Mouse (Mus musculus) heart, embryonic 15.5 days (tissue): ENCODE results near the gene Frmd8. TPM values are rescaled to one million over a fixed set of nuclear protein-coding genes. Genes with fewer than 3 reads are reported as not detected.

Experiments
- ATAC-seq: fragments of 200-750 bp; cut with Nextera tagmentation; replicated peaks from 2 replicates; pipeline ENCODE4 v1.8.0; 2017; ENCODE audit warnings: low read depth, moderate TSS enrichment; ENCODE audit not compliant: insufficient number of reproducible peaks, insufficient read depth, low FRiP score
- H3K27ac ChIP-seq: fragments of 300-500 bp; sonication (generic); 2 replicates; pipeline ENCODE4 v1.5.1; 2015; ENCODE audit warnings: mild to moderate bottlenecking, inconsistent platforms
- H3K27me3 ChIP-seq: fragments of 300-500 bp; sonication (generic); 2 replicates; pipeline ENCODE4 v1.6.1; 2015; ENCODE audit warnings: inconsistent platforms
- H3K36me3 ChIP-seq: fragments of 300-500 bp; sonication (generic); 2 replicates; pipeline ENCODE4 v1.6.1; 2015; ENCODE audit warnings: mild to moderate bottlenecking, inconsistent platforms
- H3K4me1 ChIP-seq: fragments of 300-500 bp; sonication (generic); replicated peaks from 2 replicates; pipeline ENCODE4 v1.6.1; 2015; ENCODE audit warnings: inconsistent platforms
- H3K4me2 ChIP-seq: fragments of 300-500 bp; sonication (generic); 2 replicates; pipeline ENCODE4 v1.6.1; 2015; ENCODE audit warnings: inconsistent platforms, mild to moderate bottlenecking, moderate library complexity
- H3K4me3 ChIP-seq: fragments of 300-500 bp; sonication (generic); 2 replicates; pipeline ENCODE4 v1.5.1; 2015; ENCODE audit warnings: mild to moderate bottlenecking, inconsistent platforms
- H3K9ac ChIP-seq: fragments of 300-500 bp; sonication (generic); 2 replicates; pipeline ENCODE4 v1.6.1; 2015; ENCODE audit warnings: mild to moderate bottlenecking, inconsistent platforms
- H3K9me3 ChIP-seq: fragments of 300-500 bp; sonication (generic); replicated peaks from 2 replicates; pipeline ENCODE4 v1.6.1; 2016; ENCODE audit warnings: inconsistent platforms
- WGBS: fragments of 180-500 bp; shearing (Covaris S2); methylation state at CpG from one replicate; pipeline ENCODE4 v1.1.7; 2015; ENCODE audit warnings: mixed read lengths; 5-methylcytosine and 5-hydroxymethylcytosine counted together
- polyA plus RNA-seq: library from polyadenylated mRNA; unstranded; fragments of >200 nt; fragmentation: Nextera tagmentation; extraction: Ambion mirVana; gene quantifications from 2 replicates; pipeline ENCODE4 v1.2.1, GENCODE M21; 2015

The Frmd8 gene
- polyA plus RNA-seq, 1 experiment from 2014 or later = 25.1 TPM

DNA sequence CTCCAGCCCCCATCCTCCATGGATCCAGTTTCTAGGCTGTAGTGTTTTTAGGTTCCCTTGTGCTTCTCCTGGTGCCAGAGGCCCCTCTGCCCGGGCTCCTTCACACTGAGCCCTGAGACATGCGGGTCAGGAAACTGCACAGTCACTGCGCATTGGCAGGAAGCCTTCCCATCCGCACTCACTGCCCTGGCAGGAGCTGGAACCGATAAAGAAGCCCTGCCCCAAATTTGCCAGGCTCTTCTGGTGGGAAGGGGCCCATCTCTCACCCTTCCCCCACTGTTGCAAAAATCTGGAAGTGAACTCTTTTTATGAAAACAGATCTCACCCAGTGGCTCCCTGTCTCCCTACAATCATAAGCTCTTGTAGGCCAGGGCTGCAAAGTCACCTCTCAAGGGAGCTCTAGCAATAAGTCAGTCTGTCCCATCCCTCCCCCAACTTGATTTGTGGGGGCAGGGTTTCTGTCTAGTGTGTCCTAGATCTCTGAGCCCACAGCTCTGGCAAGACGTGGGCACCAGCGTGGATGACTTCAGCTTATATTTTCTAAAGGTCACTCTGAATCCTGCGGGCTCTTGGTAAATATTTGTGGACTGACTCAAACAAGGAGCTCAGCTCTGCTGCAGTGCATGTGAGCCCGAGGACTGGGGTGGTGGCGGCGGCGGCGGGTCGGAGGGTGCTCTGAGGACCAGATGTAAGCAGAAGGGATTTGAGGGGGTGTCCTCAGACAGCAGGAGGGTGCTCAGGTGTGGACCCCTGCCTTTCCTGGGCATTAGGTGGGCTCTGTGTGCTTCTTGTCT, 26.8 kb downstream of the Frmd8 start:
- Histone ChIP-seq H3K4me3 (peak overlapping the region; percentile 12), H3K36me3 (peaks cover 5% of the 10 kb centered on the region; the same call in 1 of the 2 replicates), H3K4me2 (peak overlapping the region; percentile 58), H3K4me1 (peaks cover 86% of the 10 kb centered on the region), H3K9me3 (no peaks in the 10 kb centered on the region), H3K27me3 (no peaks in the 10 kb centered on the region), H3K27ac (peak overlapping the region; percentile 98), H3K9ac (peak overlapping the region; percentile 54)
- ATAC-seq = no peak
- WGBS = 33% methylated on average over 14 of the region's 14 CpGs

DNA sequence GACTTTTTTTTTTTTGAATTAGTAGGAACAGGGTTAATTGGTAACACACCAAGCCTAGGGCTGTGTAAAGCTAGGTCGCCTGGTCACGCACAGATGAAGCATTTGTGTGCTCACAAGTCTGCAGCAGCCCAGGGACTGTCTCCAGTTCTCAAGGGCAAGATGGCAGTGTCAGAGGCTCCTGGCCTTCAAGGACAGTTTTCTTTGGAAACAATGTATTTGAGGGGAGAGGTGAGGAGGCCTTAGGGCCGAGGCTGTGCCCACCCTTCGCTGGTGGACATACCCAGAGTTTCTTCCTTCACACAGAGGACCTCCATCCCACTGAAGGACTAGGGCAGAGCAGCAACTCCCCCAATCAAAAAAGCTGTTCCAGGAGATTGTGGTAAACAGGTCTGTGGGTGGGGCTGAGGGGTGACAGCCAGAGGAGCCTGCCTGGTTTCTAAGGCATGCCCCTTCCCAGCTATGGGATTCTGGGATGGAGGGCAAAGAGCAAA, 27.7 kb downstream of the Frmd8 start:
- peak overlapping the region; percentile 98 for H3K27ac ChIP-seq
- peak overlapping the region; percentile 54 for H3K9ac ChIP-seq
- peaks cover 4% of the 10 kb centered on the region; the same call in 1 of the 2 replicates for H3K36me3 ChIP-seq
- H3K27me3 ChIP-seq = no peaks in the 10 kb centered on the region
- 53% methylated on average over 4 of the region's 4 CpGs for WGBS
- no peak for ATAC-seq
- no peaks in the 10 kb centered on the region for H3K9me3 ChIP-seq
- H3K4me2 ChIP-seq = peak overlapping the region; percentile 58
- H3K4me1 ChIP-seq = peaks cover 90% of the 10 kb centered on the region
- peak overlapping the region; percentile 38 for H3K4me3 ChIP-seq

DNA sequence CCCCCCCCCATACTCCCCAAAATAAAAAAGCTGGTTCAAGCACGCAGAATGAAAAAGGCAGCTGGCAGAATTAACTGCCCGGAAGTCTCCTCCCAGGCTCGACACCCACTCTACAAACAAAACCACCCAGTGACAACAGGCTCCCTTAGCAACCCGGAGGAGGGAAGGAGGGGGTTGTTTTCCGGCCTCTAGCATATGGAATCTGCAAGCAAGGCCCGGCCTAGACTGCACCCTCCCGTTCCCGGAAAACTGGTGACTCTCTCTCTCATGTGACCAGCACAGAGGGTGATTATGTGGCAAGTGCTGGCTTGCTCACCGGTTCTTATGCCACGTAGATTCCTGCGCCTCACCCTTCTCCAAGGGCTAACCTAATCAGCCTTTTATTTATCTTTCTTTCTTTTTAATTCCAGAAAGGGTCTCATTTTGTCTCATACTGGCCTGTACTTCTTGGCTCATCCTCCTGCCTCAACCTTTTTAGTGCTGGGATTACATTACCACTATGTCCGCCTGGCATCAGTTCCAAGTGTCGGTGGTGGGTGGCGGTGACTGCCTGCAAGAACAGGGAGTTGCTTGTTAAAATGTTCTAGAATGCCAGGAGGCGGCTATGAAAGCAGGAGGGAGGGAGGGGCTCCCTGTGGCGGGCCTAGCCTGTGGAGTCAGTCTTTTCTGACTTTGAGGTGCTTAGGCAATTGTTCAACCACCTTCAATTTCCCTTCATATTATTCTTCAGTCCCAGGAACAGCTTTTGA, 28.3 kb downstream of the Frmd8 start:
- WGBS = 4% methylated on average over 16 of the region's 16 CpGs
- Histone ChIP-seq H3K27ac (peak overlapping the region; percentile 98), H3K4me3 (peak overlapping the region; percentile 38), H3K9ac (peak overlapping the region; percentile 54), H3K9me3 (no peaks in the 10 kb centered on the region), H3K36me3 (no peaks in the 10 kb centered on the region), H3K4me2 (peak overlapping the region; percentile 58), H3K4me1 (peaks cover 90% of the 10 kb centered on the region), H3K27me3 (no peaks in the 10 kb centered on the region)
- peak; percentile 80 for ATAC-seq

GRCm38 (mm10) chr19:5846154-5846553, 28.9 kb downstream of the Frmd8 start:
- Histone ChIP-seq H3K4me3 (peak overlapping the region; percentile 38), H3K27me3 (no peaks in the 10 kb centered on the region), H3K4me1 (peaks cover 90% of the 10 kb centered on the region), H3K36me3 (no peaks in the 10 kb centered on the region), H3K4me2 (peak overlapping the region; percentile 58), H3K9ac (peak overlapping the region; percentile 54), H3K27ac (peak overlapping the region; percentile 98), H3K9me3 (no peaks in the 10 kb centered on the region)
- WGBS = under 1% methylated on average over 7 of the region's 7 CpGs
- peak; percentile 6 for ATAC-seq

DNA sequence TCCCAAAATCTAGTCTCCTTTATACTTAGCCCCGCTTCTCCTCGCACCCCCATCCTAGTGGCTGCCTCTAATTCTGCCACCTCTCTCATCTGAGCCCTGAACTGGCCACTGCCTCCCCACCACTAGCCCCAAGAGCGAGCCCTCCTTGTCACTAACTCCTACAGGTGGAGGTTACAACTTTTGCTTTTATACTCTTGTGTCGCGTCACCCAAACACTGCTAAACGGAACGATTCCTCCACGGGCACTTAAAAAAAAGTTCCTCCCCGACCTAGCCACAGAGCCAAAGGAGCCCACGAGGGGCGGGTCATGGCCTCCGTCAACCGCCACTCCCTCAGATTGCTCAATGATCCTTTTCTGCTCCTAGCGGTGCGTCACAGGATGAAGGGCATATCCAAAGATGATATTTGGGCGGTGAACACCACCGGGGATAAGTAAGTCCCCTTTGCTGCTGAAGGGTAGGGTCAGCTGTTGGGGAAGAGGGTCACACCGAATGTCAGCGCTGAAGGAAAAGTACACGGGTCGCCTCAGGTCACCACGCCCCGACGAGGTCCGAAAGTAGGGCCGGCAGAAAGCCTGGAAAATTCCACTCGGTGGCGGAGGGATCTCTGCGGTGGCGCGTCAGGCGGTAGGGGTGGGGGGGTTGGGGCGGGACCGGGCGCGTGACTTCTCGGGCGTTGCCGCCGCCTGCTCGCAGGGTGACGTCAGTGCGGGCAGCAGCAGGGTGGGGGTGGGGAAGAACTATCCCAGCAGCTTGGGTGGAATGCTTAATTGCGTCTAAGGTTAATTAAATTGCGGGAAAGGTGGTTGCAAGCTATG, 29.5 kb downstream of the Frmd8 start:
- peak overlapping the region; percentile 98 for H3K27ac ChIP-seq
- 4% methylated on average over 45 of the region's 45 CpGs for WGBS
- peak overlapping the region; percentile 42 for H3K9ac ChIP-seq
- H3K4me2 ChIP-seq = peak overlapping the region; percentile 58
- no peaks in the 10 kb centered on the region for H3K9me3 ChIP-seq
- no peaks in the 10 kb centered on the region for H3K36me3 ChIP-seq
- H3K4me3 ChIP-seq = peak overlapping the region; percentile 38
- H3K27me3 ChIP-seq = no peaks in the 10 kb centered on the region
- ATAC-seq = peak; percentile 51
- H3K4me1 ChIP-seq = peaks cover 91% of the 10 kb centered on the region

- H3K4me3 ChIP-seq = peak overlapping the region; percentile 38
Observed at GRCm38 (mm10) chr19:5844831-5845318, 30.2 kb downstream of the Frmd8 start.

GRCm38 (mm10) chr19:5843781-5844691, 31.0 kb downstream of the Frmd8 start:
- Histone ChIP-seq H3K36me3 (no peaks in the 10 kb centered on the region), H3K27me3 (no peaks in the 10 kb centered on the region), H3K9me3 (no peaks in the 10 kb centered on the region), H3K9ac (peak overlapping the region; percentile 42), H3K4me2 (peak overlapping the region; percentile 58), H3K27ac (peak overlapping the region; percentile 98), H3K4me3 (peak overlapping the region; percentile 38), H3K4me1 (peaks cover 89% of the 10 kb centered on the region)
- no peak for ATAC-seq
- WGBS = 71% methylated on average over 30 of the region's 30 CpGs

More at GRCm38 (mm10) chr19:5844831-5845318, 30.2 kb downstream of the Frmd8 start:
- Histone ChIP-seq H3K27me3 (no peaks in the 10 kb centered on the region), H3K4me2 (peak overlapping the region; percentile 58), H3K9ac (peak overlapping the region; percentile 42), H3K27ac (peak overlapping the region; percentile 98), H3K4me1 (peaks cover 92% of the 10 kb centered on the region), H3K9me3 (no peaks in the 10 kb centered on the region), H3K36me3 (no peaks in the 10 kb centered on the region)
- ATAC-seq = no peak
- 53% methylated on average over 12 of the region's 12 CpGs for WGBS

DNA sequence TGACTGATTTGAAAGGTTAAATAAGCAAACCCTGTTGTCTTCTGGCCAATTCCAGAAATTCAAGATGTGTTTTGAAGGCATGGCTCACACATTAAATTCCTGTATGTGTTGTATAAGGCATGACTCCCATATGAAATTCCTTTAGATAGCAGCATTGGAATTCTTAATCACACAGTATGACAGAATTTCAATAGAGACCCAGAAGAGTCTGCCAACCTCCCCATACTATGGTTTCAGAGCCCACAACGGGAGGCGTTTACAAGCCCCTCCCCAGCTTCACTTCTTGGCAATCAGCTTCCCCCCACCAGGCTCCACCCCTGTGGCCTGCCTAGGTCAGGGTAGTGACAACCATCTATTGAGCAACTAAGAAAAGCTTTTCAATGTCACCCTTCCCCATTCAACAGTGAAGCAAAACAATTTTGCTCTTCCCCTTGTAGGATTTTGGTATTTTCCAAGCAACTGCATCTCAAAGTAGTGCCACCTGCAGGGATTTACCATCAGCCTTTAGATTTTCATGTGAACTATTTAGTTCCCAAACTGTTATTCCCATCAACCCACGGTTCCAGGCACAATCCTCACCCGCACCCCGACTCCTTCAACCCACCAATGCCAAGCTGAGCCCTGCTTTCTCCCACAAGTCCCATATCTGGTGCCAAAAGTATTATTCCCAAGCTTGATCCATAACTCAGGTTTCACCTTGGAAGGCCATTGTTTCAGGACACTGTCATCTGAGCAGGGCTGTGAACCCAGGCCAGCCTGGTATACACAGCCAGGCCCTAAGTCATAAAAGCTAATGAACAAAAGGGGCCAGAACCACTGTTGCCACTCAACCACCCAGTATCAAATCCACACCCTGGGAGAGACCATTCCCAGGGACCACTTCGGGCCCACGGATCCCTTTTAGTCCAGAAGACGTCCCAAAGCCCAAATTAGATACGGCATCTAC, 32.0 kb downstream of the Frmd8 start:
- 0 out of 2 replicates have a peak overlapping the region, but pooled peaks have one; percentile 42 for H3K9ac ChIP-seq
- no peaks in the 10 kb centered on the region for H3K36me3 ChIP-seq
- ATAC-seq = no peak
- peak overlapping the region; percentile 98 for H3K27ac ChIP-seq
- no peaks in the 10 kb centered on the region for H3K27me3 ChIP-seq
- H3K9me3 ChIP-seq = no peaks in the 10 kb centered on the region
- WGBS = 74% methylated on average over 9 of the region's 9 CpGs
- H3K4me1 ChIP-seq = peaks cover 79% of the 10 kb centered on the region
- H3K4me2 ChIP-seq = peak overlapping the region; percentile 58
- H3K4me3 ChIP-seq = peak overlapping the region; percentile 38

DNA sequence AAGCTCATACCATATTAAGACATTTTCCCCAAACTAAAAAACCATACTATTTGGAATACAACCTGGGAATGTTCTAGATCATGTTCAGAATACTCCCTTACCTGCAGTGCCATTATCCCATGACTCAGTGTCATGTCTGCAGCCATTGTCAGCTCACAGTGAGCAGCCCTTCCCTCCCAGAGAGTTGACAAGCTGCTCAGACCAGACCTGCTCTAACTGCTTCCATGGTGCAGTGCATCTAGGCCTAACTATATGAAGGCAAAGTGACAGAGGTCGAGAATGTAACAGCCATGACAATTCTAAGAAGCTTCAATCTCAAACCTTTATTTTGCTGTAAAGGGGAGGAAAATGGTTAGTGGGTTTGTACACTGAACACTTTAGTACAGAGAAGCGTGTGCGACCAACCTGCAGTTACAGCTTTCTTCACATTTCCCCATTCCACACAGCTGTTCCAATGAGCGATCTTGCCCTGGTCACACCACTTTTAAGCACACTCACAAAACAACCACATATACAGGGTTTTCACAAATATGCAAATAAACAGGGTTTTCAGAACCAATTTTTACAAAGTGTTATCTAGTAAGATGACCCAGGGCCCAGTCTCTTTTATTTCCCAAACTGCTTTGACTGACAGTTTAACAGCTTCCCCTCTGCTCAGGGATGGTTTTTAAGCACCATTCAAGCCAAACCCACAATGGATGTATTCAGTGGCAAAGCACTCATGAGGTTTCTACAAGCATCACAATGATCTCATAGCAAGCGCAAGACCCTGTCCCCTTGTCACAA, 32.9 kb downstream of the Frmd8 start:
- ATAC-seq = no peak
- Histone ChIP-seq H3K9me3 (no peaks in the 10 kb centered on the region), H3K9ac (no peak overlapping the region), H3K4me2 (peak overlapping the region; percentile 58), H3K4me1 (peaks cover 77% of the 10 kb centered on the region), H3K36me3 (no peaks in the 10 kb centered on the region), H3K4me3 (peak overlapping the region; percentile 38; the same call in 1 of the 2 replicates), H3K27ac (peak overlapping the region; percentile 98), H3K27me3 (no peaks in the 10 kb centered on the region)
- 68% methylated on average over 5 of the region's 5 CpGs for WGBS
